Mouse (Mus musculus) olfactory bulb, adult 2 months (tissue): Measurements from ENCODE around the gene Fa2h.

Source experiments
- CTCF ChIP-seq: fragments of 200-500 bp; IDR thresholded peaks from 2 replicates; pipeline ENCODE4 v1.5.1; 2012; ENCODE audit warnings: low read depth, mild to moderate bottlenecking, low read length, moderate library complexity; ENCODE audit not compliant: insufficient read depth
- POLR2A ChIP-seq: fragments of 200-500 bp; IDR thresholded peaks from 2 replicates; pipeline ENCODE4 v1.6.1; 2012; ENCODE audit warnings: mild to moderate bottlenecking, low read depth, low read length, moderate library complexity; ENCODE audit not compliant: insufficient read depth

GRCm38 (mm10) chr8:111299363-111299820 is 94.2 kb downstream of the Fa2h start:
- TF ChIP-seq CTCF (no peak), POLR2A (no peak)
